Mouse (Mus musculus) forebrain, embryonic 11.5 days (tissue): Measurements from ENCODE around the gene Psmb1. TPM values are rescaled to one million over a fixed set of nuclear protein-coding genes. Genes with fewer than 3 reads are reported as not detected.
A peak's percentile ranks its signal among the peaks of the same experiment; 100 is the strongest.

Experiments used
- ATAC-seq: fragments of 200-750 bp; cut with Nextera tagmentation; replicated peaks from 2 replicates; pipeline ENCODE4 v1.8.0; 2017; ENCODE audit warnings: moderate TSS enrichment; ENCODE audit not compliant: low FRiP score
- DNase-seq: peaks from one replicate; pipeline ENCODE4 v3.0.0-alpha.2; 2017; ENCODE audit warnings: low spot score
- H3K27ac ChIP-seq: fragments of 300-500 bp; sonication (generic); 2 replicates; pipeline ENCODE4 v1.5.1; 2014; ENCODE audit warnings: low read depth, low read length
- H3K27me3 ChIP-seq: fragments of 300-500 bp; sonication (generic); 2 replicates; pipeline ENCODE4 v1.6.1; 2014; ENCODE audit warnings: mild to moderate bottlenecking, low read length, mixed read lengths; ENCODE audit not compliant: control insufficient read depth, insufficient read depth
- H3K36me3 ChIP-seq: fragments of 300-500 bp; sonication (generic); 2 replicates; pipeline ENCODE4 v1.6.1; 2014; ENCODE audit warnings: mild to moderate bottlenecking, low read length, moderate library complexity, mixed read lengths; ENCODE audit not compliant: control insufficient read depth, insufficient read depth
- H3K4me1 ChIP-seq: fragments of 300-500 bp; sonication (generic); replicated peaks from 2 replicates; pipeline ENCODE4 v1.6.1; 2014; ENCODE audit warnings: low read length, mixed read lengths; ENCODE audit not compliant: control insufficient read depth, insufficient read depth
- H3K4me2 ChIP-seq: fragments of 300-500 bp; sonication (generic); 2 replicates; pipeline ENCODE4 v1.6.1; 2014; ENCODE audit warnings: low read depth, mild to moderate bottlenecking, low read length, moderate library complexity, mixed read lengths; ENCODE audit not compliant: severe bottlenecking
- H3K4me3 ChIP-seq: fragments of 300-500 bp; sonication (generic); 2 replicates; pipeline ENCODE4 v1.5.1; 2014; ENCODE audit warnings: low read depth, low read length
- H3K9ac ChIP-seq: fragments of 300-500 bp; sonication (generic); 2 replicates; pipeline ENCODE4 v1.6.1; 2014; ENCODE audit warnings: low read length
- H3K9me3 ChIP-seq: fragments of 300-500 bp; sonication (generic); 2 replicates; pipeline ENCODE4 v1.6.1; 2016; ENCODE audit warnings: low read length, mixed read lengths; ENCODE audit not compliant: control insufficient read depth
- WGBS: fragments of 180-500 bp; shearing (Covaris S2); extraction: QIAGEN DNeasy Blood & Tissue Kit; methylation state at CpG from one replicate; pipeline ENCODE4 v1.1.7; 2014; 5-methylcytosine and 5-hydroxymethylcytosine counted together
- polyA plus RNA-seq: library from polyadenylated mRNA; unstranded; fragments of >200 nt; fragmentation: Nextera tagmentation; extraction: Ambion mirVana; gene quantifications from 2 replicates; pipeline ENCODE4 v1.2.1, GENCODE M21; 2014

Psmb1 gene
- polyA plus RNA-seq, 1 experiment from 2014 or later = 247 TPM

GRCm38 (mm10) chr17:15528887-15529286, 29.3 kb upstream of the Psmb1 start:
- Histone ChIP-seq H3K4me2 (no peak overlapping the region), H3K9me3 (no peaks in the 10 kb centered on the region), H3K36me3 (no peaks in the 10 kb centered on the region), H3K9ac (no peak overlapping the region), H3K27me3 (no peaks in the 10 kb centered on the region), H3K4me1 (0 out of 2 replicates have a peak, but pooled peaks cover 2% of the 10 kb centered on the region), H3K27ac (no peak overlapping the region), H3K4me3 (no peak overlapping the region)
- no peak for DNase-seq
- WGBS = 84% methylated on average over 2 of the region's 2 CpGs
- no peak for ATAC-seq

- H3K9me3 ChIP-seq = no peaks in the 10 kb centered on the region
- peak overlapping the region; percentile 79 for H3K9ac ChIP-seq
- H3K4me3 ChIP-seq = peak overlapping the region; percentile 90
- WGBS = 64% methylated on average over 3 of the region's 3 CpGs
- DNase-seq = no peak
- H3K4me2 ChIP-seq = peak overlapping the region; percentile 81
- no peak overlapping the region for H3K27ac ChIP-seq
- H3K27me3 ChIP-seq = no peaks in the 10 kb centered on the region
- H3K4me1 ChIP-seq = 0 out of 2 replicates have a peak, but pooled peaks cover 2% of the 10 kb centered on the region
- no peak for ATAC-seq
- H3K36me3 ChIP-seq = no peaks in the 10 kb centered on the region
Observed at GRCm38 (mm10) chr17:15527811-15528136, 28.2 kb upstream of the Psmb1 start.

DNA sequence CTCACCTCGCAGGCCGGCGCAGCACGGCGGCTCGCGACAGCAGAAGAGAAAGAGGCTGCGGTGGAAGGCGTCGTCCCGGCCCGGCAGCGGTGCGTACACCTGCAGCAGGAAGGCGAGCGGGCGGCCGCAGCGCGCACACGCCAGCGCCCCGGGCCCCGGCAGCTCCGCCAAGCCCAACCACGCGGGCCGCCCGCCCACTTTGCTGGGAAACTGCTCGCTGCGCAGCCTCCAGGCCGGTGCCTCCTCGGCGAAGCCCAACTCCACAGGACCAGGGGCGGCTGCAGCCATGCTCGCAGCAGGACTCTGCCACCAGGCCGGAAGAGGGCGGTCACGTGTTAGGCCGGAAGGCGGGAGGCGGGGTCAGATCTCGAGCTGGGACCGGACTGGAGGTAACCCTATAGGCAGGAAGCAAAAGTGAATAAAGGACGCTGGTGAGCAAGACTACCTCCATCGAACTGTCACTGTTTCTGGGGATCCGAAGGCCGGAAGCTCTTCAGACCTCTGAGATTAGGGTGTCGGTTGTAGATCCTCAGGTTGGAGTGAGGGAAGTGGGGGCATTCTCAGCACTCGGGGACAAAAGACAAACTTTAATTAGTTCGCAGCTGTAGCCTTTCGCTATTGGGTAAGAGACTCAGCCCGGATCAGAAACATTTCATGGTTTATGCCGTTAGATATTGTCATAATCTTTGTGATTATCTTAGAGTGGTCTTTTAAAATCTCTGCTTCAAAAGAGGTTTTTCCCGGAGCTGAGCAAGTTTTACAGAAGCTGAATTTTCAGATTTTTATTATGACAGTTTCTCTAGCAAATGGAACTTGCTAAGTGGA, 27.6 kb upstream of the Psmb1 start, which contains the start of gene Pdcd2:
Pdcd2 (minus strand) TSS at position 316 of the 825 bp plus-strand sequence.
- Histone ChIP-seq H3K27me3 (no peaks in the 10 kb centered on the region), H3K36me3 (no peaks in the 10 kb centered on the region; the same call in 1 of the 2 replicates), H3K4me3 (peak within 1 kb of the TSS; percentile 90), H3K27ac (peak within 1 kb of the TSS; percentile 68), H3K4me2 (peak within 1 kb of the TSS; percentile 81), H3K9me3 (no peaks in the 10 kb centered on the region), H3K9ac (peak within 1 kb of the TSS; percentile 79), H3K4me1 (0 out of 2 replicates have a peak, but pooled peaks cover 2% of the 10 kb centered on the region)
- DNase-seq (peak; percentile 97), ATAC-seq (peak; percentile 98)
- WGBS = 1% methylated on average over 55 of the region's 55 CpGs

DNA sequence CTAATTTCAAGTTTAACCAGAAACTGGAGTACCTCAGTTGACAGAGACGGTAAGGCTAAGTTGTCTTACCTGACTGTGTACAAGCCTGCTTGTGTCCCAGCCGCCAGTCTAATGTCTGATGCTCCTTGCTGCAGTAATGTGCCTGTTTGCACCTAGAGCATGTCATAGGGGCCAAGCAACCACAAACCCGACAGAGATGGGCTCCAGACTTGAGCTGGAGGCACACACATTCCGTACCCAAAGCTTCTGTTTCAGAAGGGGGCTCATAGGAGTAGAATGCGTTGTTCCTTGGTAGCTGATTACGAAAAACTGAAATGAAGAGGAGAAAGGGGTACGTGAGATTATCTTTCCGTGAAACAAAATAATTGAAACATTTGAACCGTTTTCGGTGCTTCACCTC, 26.8 kb upstream of the Psmb1 start:
- Histone ChIP-seq H3K27me3 (no peaks in the 10 kb centered on the region), H3K9me3 (no peaks in the 10 kb centered on the region), H3K4me3 (peak overlapping the region; percentile 90), H3K27ac (no peak overlapping the region), H3K9ac (peak overlapping the region; percentile 79), H3K36me3 (no peaks in the 10 kb centered on the region; the same call in 1 of the 2 replicates), H3K4me1 (0 out of 2 replicates have a peak, but pooled peaks cover 2% of the 10 kb centered on the region), H3K4me2 (peak overlapping the region; percentile 81)
- ATAC-seq = no peak
- DNase-seq = no peak
- 15% methylated on average over 10 of the region's 10 CpGs for WGBS

DNA sequence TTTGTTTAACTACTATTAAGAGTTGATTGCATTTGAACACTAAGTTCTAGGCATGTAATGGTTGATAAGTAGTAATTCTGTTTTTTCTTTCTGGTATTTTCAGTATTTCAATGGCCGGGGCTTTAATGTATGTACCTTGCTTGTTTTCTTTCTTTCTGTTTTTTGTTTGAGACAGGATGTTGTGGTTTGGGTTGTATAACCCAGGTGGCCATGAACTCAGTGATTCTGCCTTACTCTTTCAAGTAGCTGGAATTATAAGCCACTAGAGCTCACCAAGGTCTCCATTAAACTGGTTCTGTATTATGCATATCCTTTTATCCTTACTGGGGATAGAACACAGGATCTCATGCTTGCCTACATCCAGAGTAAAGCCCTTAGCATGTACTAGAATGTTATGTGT, 19.2 kb upstream of the Psmb1 start:
- Histone ChIP-seq H3K4me1 (no peaks in the 10 kb centered on the region), H3K27me3 (no peaks in the 10 kb centered on the region), H3K36me3 (peaks cover 3% of the 10 kb centered on the region), H3K4me3 (no peak overlapping the region), H3K27ac (no peak overlapping the region), H3K9ac (no peak overlapping the region), H3K9me3 (no peaks in the 10 kb centered on the region), H3K4me2 (no peak overlapping the region)
- DNase-seq = no peak
- WGBS = 100% methylated on average over 1 of the region's 1 CpGs
- no peak for ATAC-seq

DNA sequence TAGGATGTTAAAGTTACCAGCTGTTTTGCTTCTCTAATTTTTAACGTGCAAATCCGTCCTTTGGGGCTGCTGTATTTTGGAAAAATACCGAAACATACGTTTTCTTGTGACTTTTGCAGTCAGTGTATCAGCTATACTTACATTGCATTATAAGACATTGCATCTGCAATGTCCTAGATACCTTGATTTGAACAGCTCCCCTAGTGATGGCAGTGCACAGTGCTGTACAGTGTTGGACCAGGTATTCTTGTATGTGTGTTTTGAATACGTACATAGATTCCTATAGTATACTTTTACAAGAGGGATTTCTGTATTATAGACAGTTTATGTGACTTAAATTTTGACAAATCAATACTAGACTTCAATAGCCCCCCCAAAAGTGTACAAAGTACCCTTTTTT, 18.6 kb upstream of the Psmb1 start:
- Histone ChIP-seq H3K27ac (no peak overlapping the region), H3K4me2 (no peak overlapping the region), H3K36me3 (peaks cover 3% of the 10 kb centered on the region), H3K9ac (no peak overlapping the region), H3K4me3 (no peak overlapping the region), H3K27me3 (no peaks in the 10 kb centered on the region), H3K9me3 (no peaks in the 10 kb centered on the region), H3K4me1 (no peaks in the 10 kb centered on the region)
- WGBS = 92% methylated on average over 5 of the region's 5 CpGs
- no peak for DNase-seq
- ATAC-seq = no peak

DNA sequence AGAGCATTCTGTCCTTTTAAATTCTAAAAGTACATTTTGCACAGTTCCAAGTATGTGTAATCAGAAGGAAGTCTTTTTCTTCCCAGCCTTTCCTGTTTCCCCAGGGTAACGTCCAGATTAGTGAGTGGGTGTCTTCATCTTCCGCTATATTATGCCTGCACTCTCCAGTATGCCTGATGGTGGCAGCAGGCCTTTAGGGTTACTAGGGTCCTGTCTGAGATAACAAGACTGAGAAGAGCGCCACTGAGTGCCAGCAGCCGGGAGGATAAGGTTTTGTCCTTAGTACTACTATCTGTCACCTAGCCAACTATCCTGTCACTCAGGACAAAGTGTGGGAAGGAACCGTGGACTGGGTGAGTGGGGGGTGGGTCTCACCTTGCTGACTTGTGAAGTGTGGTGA, 18.2 kb upstream of the Psmb1 start:
- Histone ChIP-seq H3K4me3 (no peak overlapping the region), H3K4me2 (no peak overlapping the region), H3K27ac (no peak overlapping the region), H3K4me1 (no peaks in the 10 kb centered on the region), H3K9ac (no peak overlapping the region), H3K36me3 (peaks cover 3% of the 10 kb centered on the region), H3K27me3 (no peaks in the 10 kb centered on the region), H3K9me3 (no peaks in the 10 kb centered on the region)
- WGBS = 79% methylated on average over 5 of the region's 5 CpGs
- ATAC-seq (no peak), DNase-seq (no peak)

- 75% methylated on average over 2 of the region's 2 CpGs for WGBS
- no peaks in the 10 kb centered on the region for H3K4me1 ChIP-seq
- DNase-seq (no peak), ATAC-seq (no peak)
- no peak overlapping the region for H3K4me2 ChIP-seq
- H3K27ac ChIP-seq = no peak overlapping the region
- no peak overlapping the region for H3K4me3 ChIP-seq
- peaks cover 24% of the 10 kb centered on the region for H3K36me3 ChIP-seq
- no peaks in the 10 kb centered on the region for H3K27me3 ChIP-seq
- H3K9ac ChIP-seq = no peak overlapping the region
- H3K9me3 ChIP-seq = no peaks in the 10 kb centered on the region
Observed at GRCm38 (mm10) chr17:15510694-15511093, 11.1 kb upstream of the Psmb1 start.

DNA sequence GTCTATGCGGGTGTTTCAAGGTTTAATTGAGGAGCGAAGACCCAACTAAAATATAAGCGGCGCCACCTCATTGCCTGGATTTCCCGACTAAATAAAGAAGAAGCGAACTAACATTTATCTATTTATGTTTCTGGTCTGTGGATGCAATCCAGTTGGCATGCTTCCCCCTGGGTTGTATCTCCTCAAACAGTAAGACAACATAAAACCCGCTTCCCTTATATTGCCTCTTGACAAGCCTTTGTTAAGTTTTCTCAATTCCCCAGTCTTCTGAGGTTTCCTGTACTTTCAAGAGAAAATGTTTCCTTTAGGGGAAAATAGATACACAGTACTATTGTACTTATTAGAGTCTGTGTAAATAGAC, 818 bp downstream of the Psmb1 start:
- Histone ChIP-seq H3K4me1 (peaks cover 9% of the 10 kb centered on the region; the same call in 1 of the 2 replicates), H3K9ac (peak overlapping the region; percentile 88), H3K27me3 (no peaks in the 10 kb centered on the region), H3K4me2 (peak overlapping the region; percentile 77), H3K27ac (no peak overlapping the region), H3K9me3 (no peaks in the 10 kb centered on the region), H3K4me3 (peak overlapping the region; percentile 90), H3K36me3 (no peaks in the 10 kb centered on the region; the same call in 1 of the 2 replicates)
- ATAC-seq = no peak
- 41% methylated on average over 7 of the region's 7 CpGs for WGBS
- no peak for DNase-seq
